11 mouse cellular contexts compared by ENCODE assay signal in the genomic region with DNA sequence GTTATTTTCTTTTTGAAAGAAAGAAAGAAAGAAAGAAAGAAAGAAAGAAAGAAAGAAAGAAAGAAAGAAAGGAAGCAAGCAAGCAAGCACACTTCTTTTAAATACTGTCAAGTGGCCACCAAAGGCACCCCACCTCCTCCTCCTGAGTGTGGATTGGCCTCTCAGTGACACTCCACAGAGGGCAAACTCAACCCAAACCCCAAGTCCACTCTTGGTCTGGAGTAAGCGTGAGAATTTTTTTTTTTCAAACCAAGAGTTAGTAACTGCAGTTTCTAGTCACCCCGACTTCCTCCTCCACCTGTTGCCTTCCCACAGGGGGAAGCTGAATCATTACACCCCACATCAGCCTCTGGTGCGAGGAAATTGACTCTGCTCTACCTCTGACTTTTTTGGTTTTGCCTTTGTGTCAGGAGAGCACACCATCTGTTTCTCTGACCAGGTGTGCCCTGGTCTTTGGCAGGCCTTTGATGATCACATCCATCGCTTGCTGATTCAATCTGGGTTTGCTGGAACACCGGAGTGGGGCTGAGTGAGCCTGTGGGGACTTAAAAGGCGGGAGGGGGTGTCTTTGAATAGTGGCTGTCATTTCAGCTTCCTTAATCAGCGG.
DNase-seq lines count a peak whose midpoint lies in the region; ATAC-seq and TF ChIP-seq lines count a peak whose summit lies in the region.
"Had no signal": no experiment of that assay in that cellular context is flagged by ENCODE, and none has a peak within 500 bp of the region (broad histone marks: within the 10 kb centered on the region; RNA-seq: fewer than 3 reads in every experiment).

No protein-coding gene starts in this region.

- no peaks in the 10 kb centered on the region for H3K27me3 ChIP-seq in heart, embryonic 15.5 days
- H3K27me3 ChIP-seq in lung, postnatal 0 days (replicated peaks; ENCODE audit: insufficient read depth, low read length) = no peaks in the 10 kb centered on the region
- H3K27me3 ChIP-seq: neural tube, embryonic 12.5 days had no signal

- no peak for TF ChIP-seq EP300 in lung, postnatal 0 days (IDR thresholded peaks at IDR 0.05)

- ATAC-seq in heart, embryonic 15.5 days (replicated peaks; ENCODE audit: insufficient number of reproducible peaks, insufficient read depth, low FRiP score, low read depth) = no peak
- peak; percentile 37 for ATAC-seq in lung, postnatal 0 days

- 0 out of 2 replicates have a peak overlapping the region, but pooled peaks have one; percentile 11 for H3K27ac ChIP-seq in heart, embryonic 15.5 days
- peak overlapping the region; percentile 91 for H3K27ac ChIP-seq in lung, postnatal 0 days (ENCODE audit: low read length)
- H3K27ac ChIP-seq: neural tube, embryonic 12.5 days had no signal

- no peak overlapping the region for H3K4me2 ChIP-seq in heart, embryonic 15.5 days
- H3K4me2 ChIP-seq in lung, postnatal 0 days (replicated peaks; ENCODE audit: low read depth, low read length) = peak overlapping the region; percentile 23; the same call in 1 of the 2 replicates
- H3K4me2 ChIP-seq: liver, embryonic 11.5 days; neural tube, embryonic 12.5 days had no signal

- TF ChIP-seq CTCF in lung, postnatal 0 days (IDR thresholded peaks at IDR 0.05) = no peak

- H3K36me3 ChIP-seq in heart, embryonic 15.5 days = no peaks in the 10 kb centered on the region
- H3K36me3 ChIP-seq in lung, postnatal 0 days (ENCODE audit: insufficient read depth, low read length) = no peaks in the 10 kb centered on the region
- H3K36me3 ChIP-seq: neural tube, embryonic 12.5 days had no signal

- no peak overlapping the region for H3K4me3 ChIP-seq in heart, embryonic 15.5 days
- no peak overlapping the region for H3K4me3 ChIP-seq in lung, postnatal 0 days (ENCODE audit: low read depth, low read length)
- H3K4me3 ChIP-seq: neural tube, embryonic 12.5 days had no signal

- no peaks in the 10 kb centered on the region for H3K9me3 ChIP-seq in heart, embryonic 15.5 days (replicated peaks)
- H3K9me3 ChIP-seq in lung, postnatal 0 days (ENCODE audit: low read length) = no peaks in the 10 kb centered on the region
- H3K9me3 ChIP-seq: neural tube, embryonic 12.5 days had no signal

- DNase-seq in heart, postnatal 10 days = no peak
- peak; percentile 23 to 41 for DNase-seq in spleen, postnatal 36 days (ENCODE audit: low spot score in 2 of 2)
- no peak for DNase-seq in spleen, adult 18-20 months
- DNase-seq in lung, postnatal 0 days (ENCODE audit: low spot score) = peak; percentile 69
- DNase-seq in thymus, postnatal 4 days = peak; percentile 26
- DNase-seq in MN1 (ENCODE audit: low spot score) = no peak
- no peak for DNase-seq in gastrocnemius, adult 18-20 months (ENCODE audit: low spot score)
- DNase-seq: gastrocnemius, postnatal 25 days had no signal

- no peak overlapping the region for H3K9ac ChIP-seq in heart, embryonic 15.5 days
- H3K9ac ChIP-seq in lung, postnatal 0 days (replicated peaks; ENCODE audit: low read depth) = no peak overlapping the region
- H3K9ac ChIP-seq: neural tube, embryonic 12.5 days had no signal

- intact Hi-C loops in heart, postnatal 10 days (cut with DNase I) = no loop called here

- 65% methylated on average over 7 of the region's 7 CpGs for WGBS in heart, embryonic 15.5 days
- 45% methylated on average over 7 of the region's 7 CpGs for WGBS in lung, postnatal 0 days

- H3K4me1 ChIP-seq in heart, embryonic 15.5 days (replicated peaks) = peaks cover 27% of the 10 kb centered on the region
- peaks cover 2% of the 10 kb centered on the region; the same call in 1 of the 2 replicates for H3K4me1 ChIP-seq in lung, postnatal 0 days (ENCODE audit: insufficient read depth, low read depth, low read length)

Comparison
In these comparisons a context has a peak if more than half of its experiments do, and no peak if none do; other contexts are left out.
1. DNase-seq: peak in spleen, postnatal 36 days (2 of 2), lung, postnatal 0 days (single experiment) and thymus, postnatal 4 days (single experiment); none in heart, postnatal 10 days (0 of 2), spleen, adult 18-20 months (0 of 2), MN1 (single experiment) and gastrocnemius, adult 18-20 months (single experiment).